Mouse (Mus musculus) cerebellum, adult 2 months (tissue): ENCODE results near the gene Map1b.

ENCODE experiments used
- CTCF ChIP-seq: fragments of 200-500 bp; IDR thresholded peaks from 2 replicates; pipeline ENCODE4 v1.5.1; 2011; ENCODE audit warnings: low read depth, mild to moderate bottlenecking, control low read depth, low read length, moderate library complexity, borderline replicate concordance; ENCODE audit not compliant: insufficient read depth
- POLR2A ChIP-seq: fragments of 200-500 bp; IDR thresholded peaks from 2 replicates; pipeline ENCODE4 v1.6.1; 2011; ENCODE audit warnings: low read length, control low read depth, borderline replicate concordance; ENCODE audit not compliant: insufficient read depth

DNA sequence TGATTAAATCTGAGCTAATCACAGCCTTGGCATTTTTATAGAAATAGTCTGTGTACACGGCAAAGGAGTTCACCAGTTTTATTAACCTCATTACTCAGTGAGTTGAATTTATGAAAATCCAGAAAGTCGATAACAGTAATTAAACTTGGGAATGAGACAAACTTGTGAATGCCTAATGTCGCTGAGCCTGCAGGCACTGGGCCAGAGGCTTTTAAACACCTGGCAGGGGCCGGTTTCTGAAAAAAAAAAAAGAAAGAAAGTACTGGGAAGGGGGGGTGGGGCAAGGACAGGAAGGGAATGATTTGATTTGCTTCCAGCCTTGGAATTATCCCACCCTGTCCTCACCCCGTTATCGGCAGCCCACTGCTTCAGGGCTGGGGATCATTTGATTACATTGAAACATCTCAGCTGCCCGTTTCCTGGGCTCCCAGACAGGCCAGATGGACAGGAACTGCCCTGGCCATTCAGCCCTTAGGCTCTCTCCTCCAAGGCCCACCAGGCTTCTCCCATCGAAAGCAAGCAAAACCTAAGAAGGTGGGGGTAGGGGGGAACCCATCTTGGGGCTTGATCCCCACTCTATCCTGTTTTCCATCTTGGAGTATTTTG is 21.7 kb upstream of the Map1b start:
- no peak for TF ChIP-seq POLR2A
- TF ChIP-seq CTCF = no peak
